Mouse (Mus musculus) testis, adult 2 months (tissue): ENCODE data around the gene Plvap.

Experiments used
- CTCF ChIP-seq: fragments of 200-500 bp; IDR thresholded peaks from 2 replicates; pipeline ENCODE4 v1.5.1; 2012; ENCODE audit warnings: low read depth, mild to moderate bottlenecking, inconsistent platforms, low read length, moderate library complexity; ENCODE audit not compliant: control insufficient read depth, insufficient read depth, insufficient replicate concordance
- POLR2A ChIP-seq: fragments of 200-500 bp; IDR thresholded peaks from 2 replicates; pipeline ENCODE4 v1.6.1; 2012; ENCODE audit warnings: low read depth, mild to moderate bottlenecking, inconsistent platforms, low read length, moderate library complexity; ENCODE audit not compliant: control insufficient read depth

DNA sequence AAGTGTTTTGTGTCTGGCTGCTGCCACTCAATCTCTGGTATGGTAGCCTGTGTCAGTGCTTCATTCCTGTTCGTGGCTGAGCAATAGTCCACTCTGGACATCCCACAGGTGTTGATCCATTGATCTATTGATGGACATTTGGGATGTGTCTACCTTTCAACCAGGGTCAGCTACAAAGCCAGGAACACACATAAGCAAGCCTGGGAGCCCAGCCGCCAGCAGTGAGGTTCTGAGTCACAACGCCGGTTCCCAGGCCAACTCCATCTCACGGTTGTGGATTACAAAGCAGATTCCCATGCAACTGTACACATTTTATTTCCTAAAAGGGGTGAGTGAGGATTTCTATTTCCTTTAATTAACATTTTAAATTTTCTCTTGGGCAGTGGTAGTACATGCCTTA, 49.2 kb upstream of the Plvap start:
- TF ChIP-seq POLR2A (no peak), CTCF (no peak)
